ENCODE assay signal across 12 mouse cellular contexts in genomic region chr7:128282532-128283244, GRCm38 (mm10). TPM values are rescaled to one million over a fixed set of nuclear protein-coding genes. Genes with fewer than 3 reads are reported as not detected.
DNase-seq lines count a peak whose midpoint lies in the region; ATAC-seq lines count a peak whose summit lies in the region.
"Had no signal": no experiment of that assay in that cellular context is flagged by ENCODE, and none has a peak within 500 bp of the region (broad histone marks: within the 10 kb centered on the region; RNA-seq: fewer than 3 reads in every experiment).

No protein-coding gene starts in this region.

- peaks cover 11% of the 10 kb centered on the region for H3K4me1 ChIP-seq in hindbrain, embryonic 12.5 days
- no peaks in the 10 kb centered on the region for H3K4me1 ChIP-seq in hindbrain, embryonic 16.5 days (ENCODE audit: control insufficient read depth, insufficient read depth, low read depth, low read length)
- H3K4me1 ChIP-seq: megakaryocyte, embryonic 14.5 days had no signal

- no peak overlapping the region for H3K9ac ChIP-seq in hindbrain, embryonic 12.5 days
- no peak overlapping the region for H3K9ac ChIP-seq in hindbrain, embryonic 16.5 days (ENCODE audit: low read depth, low read length)

- H3K27me3 ChIP-seq in hindbrain, embryonic 12.5 days = peaks cover 5% of the 10 kb centered on the region; the same call in 1 of the 2 replicates
- H3K27me3 ChIP-seq in hindbrain, embryonic 16.5 days (replicated peaks; ENCODE audit: control insufficient read depth, insufficient read depth, low read length) = no peaks in the 10 kb centered on the region
- H3K27me3 ChIP-seq: megakaryocyte, embryonic 14.5 days had no signal

- ATAC-seq in hindbrain, embryonic 12.5 days (ENCODE audit: low FRiP score) = no peak
- no peak for ATAC-seq in hindbrain, embryonic 16.5 days
- ATAC-seq in CD4-positive, CD25-positive, alpha-beta regulatory T cell, adult 4 months = no peak

- no peak overlapping the region for H3K4me2 ChIP-seq in hindbrain, embryonic 12.5 days (replicated peaks)
- no peak overlapping the region for H3K4me2 ChIP-seq in hindbrain, embryonic 16.5 days (ENCODE audit: low read length)

- peak; percentile 27 for DNase-seq in testis, postnatal 10 days (ENCODE audit: low spot score)
- DNase-seq in testis, postnatal 14 days (ENCODE audit: low spot score) = no peak
- peak; percentile 48 for DNase-seq in lung, postnatal 10 days
- no peak for DNase-seq in frontal cortex, postnatal 10 days (ENCODE audit: low spot score in 2 of 2)
- DNase-seq in frontal cortex, postnatal 25 days (ENCODE audit: low spot score in 2 of 2) = no peak
- DNase-seq: cerebellum, postnatal 10 days; gastrocnemius, postnatal 25 days; kidney, postnatal 14 days had no signal

- 11% methylated on average over 7 of the region's 7 CpGs for WGBS in hindbrain, embryonic 12.5 days
- 16% methylated on average over 7 of the region's 7 CpGs for WGBS in hindbrain, embryonic 16.5 days

- no peaks in the 10 kb centered on the region for H3K9me3 ChIP-seq in hindbrain, embryonic 12.5 days (replicated peaks)
- no peaks in the 10 kb centered on the region for H3K9me3 ChIP-seq in hindbrain, embryonic 16.5 days (ENCODE audit: control insufficient read depth, low read length)
- H3K9me3 ChIP-seq: megakaryocyte, embryonic 14.5 days had no signal

- H3K36me3 ChIP-seq in hindbrain, embryonic 12.5 days = peaks cover 18% of the 10 kb centered on the region
- H3K36me3 ChIP-seq in hindbrain, embryonic 16.5 days (ENCODE audit: control insufficient read depth, insufficient read depth, low read length) = peaks cover 9% of the 10 kb centered on the region; the same call in 1 of the 2 replicates

- no peak overlapping the region for H3K4me3 ChIP-seq in hindbrain, embryonic 12.5 days
- no peak overlapping the region for H3K4me3 ChIP-seq in hindbrain, embryonic 16.5 days (ENCODE audit: low read length)
- H3K4me3 ChIP-seq: megakaryocyte, embryonic 14.5 days had no signal

- H3K27ac ChIP-seq in hindbrain, embryonic 12.5 days = peak overlapping the region; percentile 17; the same call in 1 of the 2 replicates
- H3K27ac ChIP-seq in hindbrain, embryonic 16.5 days (ENCODE audit: low read depth, low read length) = no peak overlapping the region

RNA-seq across cellular contexts. Expression of gene BC017158, which starts 15.3 kb away (rescaled TPM):
- polyA plus RNA-seq in hindbrain, embryonic 12.5 days (2016; fragmentation: Nextera tagmentation; extraction: Ambion mirVana) = 21.7 and 27.4 TPM in 2 replicates
- polyA plus RNA-seq in hindbrain, embryonic 16.5 days (2015; fragmentation: Nextera tagmentation; extraction: Ambion mirVana) = 22.7 and 26.9 TPM in 2 replicates
- polyA plus RNA-seq in CD4-positive, CD25-positive, alpha-beta regulatory T cell, adult 4 months (2017; shearing (Covaris generic)) = 10 to 100 TPM in 1 of 2 experiments, 1 to 10 TPM in 1; 7.2 to 10.5 TPM

RNA-seq across cellular contexts. Expression of gene Slc5a2, which starts 17.2 kb away (rescaled TPM):
- not detected in 2 replicates for polyA plus RNA-seq in hindbrain, embryonic 12.5 days (2016; fragmentation: Nextera tagmentation; extraction: Ambion mirVana)
- 0.15 TPM in 1 of 2 replicates, not detected in the other for polyA plus RNA-seq in hindbrain, embryonic 16.5 days (2015; fragmentation: Nextera tagmentation; extraction: Ambion mirVana)
- polyA plus RNA-seq in CD4-positive, CD25-positive, alpha-beta regulatory T cell, adult 4 months (2017; shearing (Covaris generic)) = under 1 TPM in 1 of 2 experiments, not detected in 1; 0.98 TPM

RNA-seq across cellular contexts. Expression of gene Tgfb1i1, which starts 36.1 kb away (rescaled TPM):
- 50.9 and 63.1 TPM in 2 replicates for polyA plus RNA-seq in hindbrain, embryonic 12.5 days (2016; fragmentation: Nextera tagmentation; extraction: Ambion mirVana)
- 27.8 and 34.6 TPM in 2 replicates for polyA plus RNA-seq in hindbrain, embryonic 16.5 days (2015; fragmentation: Nextera tagmentation; extraction: Ambion mirVana)
- 1 to 10 TPM; 1.2 to 1.8 TPM for polyA plus RNA-seq in CD4-positive, CD25-positive, alpha-beta regulatory T cell, adult 4 months (2017; shearing (Covaris generic))

RNA-seq across cellular contexts. Expression of gene 9130023H24Rik, which starts 44.9 kb away (rescaled TPM):
- 13.8 and 14.1 TPM in 2 replicates for polyA plus RNA-seq in hindbrain, embryonic 12.5 days (2016; fragmentation: Nextera tagmentation; extraction: Ambion mirVana)
- 6.3 and 7.9 TPM in 2 replicates for polyA plus RNA-seq in hindbrain, embryonic 16.5 days (2015; fragmentation: Nextera tagmentation; extraction: Ambion mirVana)
- polyA plus RNA-seq in CD4-positive, CD25-positive, alpha-beta regulatory T cell, adult 4 months (2017; shearing (Covaris generic)) = 1 to 10 TPM; 4.8 to 5.0 TPM

RNA-seq across cellular contexts. Expression of gene Armc5, which starts 45.5 kb away (rescaled TPM):
- 16.4 and 17.4 TPM in 2 replicates for polyA plus RNA-seq in hindbrain, embryonic 12.5 days (2016; fragmentation: Nextera tagmentation; extraction: Ambion mirVana)
- polyA plus RNA-seq in hindbrain, embryonic 16.5 days (2015; fragmentation: Nextera tagmentation; extraction: Ambion mirVana) = 12.0 and 14.1 TPM in 2 replicates
- polyA plus RNA-seq in CD4-positive, CD25-positive, alpha-beta regulatory T cell, adult 4 months (2017; shearing (Covaris generic)) = 1 to 10 TPM; 3.9 to 4.1 TPM

Comparison
In these comparisons a context has a peak if more than half of its experiments do, and no peak if none do; other contexts are left out.
1. DNase-seq: peak in testis, postnatal 10 days (single experiment) and lung, postnatal 10 days (single experiment); none in testis, postnatal 14 days (single experiment), frontal cortex, postnatal 10 days (0 of 2) and frontal cortex, postnatal 25 days (0 of 2).
2. RNA of gene Tgfb1i1, which starts 36.1 kb away (polyA plus RNA-seq): 50.9 to 63.1 TPM in hindbrain, embryonic 12.5 days and 27.8 to 34.6 TPM in hindbrain, embryonic 16.5 days; 1.2 to 1.8 TPM in CD4-positive, CD25-positive, alpha-beta regulatory T cell, adult 4 months; every median in the first group is over 10 times any median in the second.